Mouse (Mus musculus): ENCODE measurements around the gene Olfr1480.

Olfr1480 gene

GRCm38 (mm10) chr19:13527613-13528012 is at the start of gene Olfr1480:
Olfr1480 (plus strand) TSS chr19:13527913.
- no peak for DNase-seq (ENCODE audit: inconsistent ontology term)

DNA sequence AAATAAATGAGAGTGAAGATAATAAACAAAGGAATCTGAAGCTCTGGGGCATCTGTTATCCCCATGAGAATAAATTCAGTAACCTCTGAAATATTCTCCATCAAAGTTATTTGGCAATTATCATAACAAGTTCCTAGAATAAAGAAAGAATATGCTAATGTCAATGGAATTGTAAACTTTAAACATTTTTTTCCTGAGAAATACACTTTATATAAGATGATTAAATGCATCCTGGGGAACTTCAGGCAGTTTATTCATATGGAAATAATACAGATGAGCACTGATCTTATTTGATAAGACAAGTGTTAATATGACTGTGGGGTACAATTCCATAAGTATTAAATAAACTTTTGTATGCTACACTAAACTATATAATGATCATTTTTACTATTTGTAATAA is 47.6 kb upstream of the Olfr1480 start, which contains the start of gene Olfr1475:
Gene Olfr1475 (minus strand): TSS at position 101 of the 400 bp plus-strand sequence.
- no peak for DNase-seq (ENCODE audit: inconsistent ontology term)

GRCm38 (mm10) chr19:13500246-13500645 is 27.5 kb upstream of the Olfr1480 start, which contains the start of gene Olfr1477:
Olfr1477 (plus strand) TSS chr19:13500546.
- DNase-seq (ENCODE audit: inconsistent ontology term) = no peak
